Mouse (Mus musculus) heart, embryonic 12.5 days (tissue): Measurements from ENCODE around the gene Parp9. TPM values are rescaled to one million over a fixed set of nuclear protein-coding genes. Genes with fewer than 3 reads are reported as not detected.
A peak's percentile ranks its signal among the peaks of the same experiment; 100 is the strongest.
"Not testable (repeated sequence)": the region's sequence is repeated elsewhere in the genome, so short reads cannot be mapped to it uniquely, and the experiment has no call there.

Experiments
- ATAC-seq: fragments of 200-750 bp; cut with Nextera tagmentation; 2 replicates; pipeline ENCODE4 v1.8.0; 2017; ENCODE audit warnings: moderate TSS enrichment, moderate library complexity; ENCODE audit not compliant: insufficient number of reproducible peaks, low FRiP score
- H3K27ac ChIP-seq: fragments of 300-500 bp; sonication (generic); 2 replicates; pipeline ENCODE4 v1.5.1; 2016; ENCODE audit warnings: mild to moderate bottlenecking, moderate library complexity; ENCODE audit not compliant: poor library complexity, severe bottlenecking
- H3K27me3 ChIP-seq: fragments of 300-500 bp; sonication (generic); replicated peaks from 2 replicates; pipeline ENCODE4 v1.6.1; 2016; ENCODE audit warnings: mild to moderate bottlenecking, moderate library complexity
- H3K36me3 ChIP-seq: fragments of 300-500 bp; sonication (generic); 2 replicates; pipeline ENCODE4 v1.6.1; 2016; ENCODE audit warnings: mild to moderate bottlenecking, moderate library complexity
- H3K4me1 ChIP-seq: fragments of 300-500 bp; sonication (generic); replicated peaks from 2 replicates; pipeline ENCODE4 v1.6.1; 2016; ENCODE audit warnings: mild to moderate bottlenecking
- H3K4me2 ChIP-seq: fragments of 300-500 bp; sonication (generic); 2 replicates; pipeline ENCODE4 v1.6.1; 2016; ENCODE audit warnings: mild to moderate bottlenecking, moderate library complexity
- H3K4me3 ChIP-seq: fragments of 300-500 bp; sonication (generic); 2 replicates; pipeline ENCODE4 v1.5.1; 2016; ENCODE audit warnings: mild to moderate bottlenecking
- H3K9ac ChIP-seq: fragments of 300-500 bp; sonication (generic); 2 replicates; pipeline ENCODE4 v1.6.1; 2016; ENCODE audit warnings: mild to moderate bottlenecking, moderate library complexity
- H3K9me3 ChIP-seq: fragments of 300-500 bp; sonication (generic); replicated peaks from 2 replicates; pipeline ENCODE4 v1.6.1; 2016; ENCODE audit warnings: mild to moderate bottlenecking, moderate library complexity
- WGBS: fragments of 180-500 bp; shearing (Covaris S2); methylation state at CpG from one replicate; pipeline ENCODE4 v1.1.7; 2016; 5-methylcytosine and 5-hydroxymethylcytosine counted together
- polyA plus RNA-seq: library from polyadenylated mRNA; unstranded; fragments of >200 nt; fragmentation: Nextera tagmentation; extraction: Ambion mirVana; gene quantifications from 2 replicates; pipeline ENCODE4 v1.2.1, GENCODE M21; 2016

Parp9 gene
- polyA plus RNA-seq, 1 experiment from 2014 or later: 6.5 TPM

DNA sequence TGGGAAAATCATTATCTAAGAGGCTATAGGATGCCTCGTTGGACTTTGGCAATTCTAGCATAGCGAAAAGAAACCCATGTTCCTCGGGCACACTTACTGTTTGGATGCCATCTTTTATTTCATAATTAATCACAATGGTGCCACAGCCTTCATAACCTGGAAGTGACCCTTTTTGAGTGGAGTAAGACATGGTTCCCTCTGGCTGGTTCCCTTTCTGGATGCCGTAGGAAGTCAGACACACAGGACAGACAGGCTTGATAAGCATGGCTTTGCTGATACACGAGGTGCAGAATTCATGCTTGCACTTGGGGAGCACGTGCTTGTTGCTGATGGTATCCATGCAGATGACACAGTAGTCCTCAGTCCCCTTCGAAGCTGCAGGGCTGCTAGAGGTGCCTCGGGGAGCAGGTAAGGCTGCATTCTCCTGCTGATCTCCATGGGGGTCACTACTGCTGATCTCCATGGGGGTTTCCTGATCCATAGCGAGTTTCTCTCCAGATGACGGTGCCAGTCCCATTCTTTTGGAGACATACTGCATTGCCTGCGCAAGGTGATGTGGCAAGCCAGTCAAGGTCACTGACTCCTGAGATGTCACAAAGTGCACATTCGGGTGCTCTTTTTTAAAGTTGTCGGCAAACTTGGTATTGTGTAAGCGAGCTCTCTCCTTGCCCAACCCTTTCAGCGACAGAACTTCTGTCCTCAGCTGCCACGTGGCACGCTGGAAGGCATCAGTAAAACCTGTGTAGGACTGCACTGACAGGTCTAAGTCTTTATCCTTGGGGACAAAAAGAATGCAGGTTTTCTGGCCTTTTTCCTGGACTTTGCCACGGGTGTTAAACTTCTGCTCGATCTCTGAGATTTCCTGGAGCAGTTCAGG, 5.9 kb upstream of the Parp9 start:
- no peak for ATAC-seq
- no peak overlapping the region for H3K27ac ChIP-seq
- 76% methylated on average over 19 of the region's 19 CpGs for WGBS
- no peak overlapping the region for H3K4me2 ChIP-seq
- 0 out of 2 replicates have a peak, but pooled peaks cover 4% of the 10 kb centered on the region for H3K27me3 ChIP-seq
- no peak overlapping the region for H3K4me3 ChIP-seq
- H3K9ac ChIP-seq: no peak overlapping the region
- H3K9me3 ChIP-seq: no peaks in the 10 kb centered on the region
- H3K4me1 ChIP-seq: no peaks in the 10 kb centered on the region
- H3K36me3 ChIP-seq: peaks cover 5% of the 10 kb centered on the region

DNA sequence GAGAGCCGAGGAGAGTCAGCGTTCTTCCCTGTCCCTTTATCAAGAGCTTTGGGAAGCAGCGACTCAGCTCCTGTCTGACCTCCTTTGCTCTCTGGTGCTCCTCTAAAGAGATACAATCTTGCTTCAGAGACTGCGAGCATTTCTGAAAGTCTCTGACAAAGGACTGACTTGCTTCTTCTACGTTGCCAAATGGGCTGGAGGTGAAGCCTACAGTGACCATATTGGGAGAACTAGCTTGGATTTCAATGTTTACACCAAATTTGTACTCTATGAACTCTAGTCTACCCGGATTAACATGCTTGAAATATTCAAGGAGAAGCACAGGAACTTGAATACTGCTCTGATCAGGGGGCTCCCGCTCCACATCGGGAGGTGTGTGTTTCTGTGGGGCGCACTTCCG, 5.1 kb upstream of the Parp9 start:
- ATAC-seq: no peak
- H3K36me3 ChIP-seq: peaks cover 5% of the 10 kb centered on the region

DNA sequence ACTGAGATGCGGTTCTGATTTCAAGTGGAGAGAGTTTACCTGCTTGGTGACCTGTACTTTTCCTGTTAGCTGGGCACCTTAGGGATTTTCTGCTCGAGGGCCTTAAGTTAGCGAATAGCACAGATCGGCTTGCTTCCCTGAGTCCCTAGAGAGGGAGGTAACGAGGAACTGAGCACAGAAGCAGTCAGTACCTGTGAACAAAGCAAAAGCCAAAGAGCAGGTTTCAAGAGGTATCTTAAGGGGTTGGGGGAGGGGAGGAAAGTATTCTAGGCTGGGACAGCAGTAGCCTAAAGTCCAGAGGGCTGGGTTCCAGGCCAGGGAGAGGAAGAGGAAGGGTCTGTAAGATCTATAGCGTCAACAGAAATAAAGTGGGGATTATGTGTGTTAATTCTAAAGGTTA, 991 bp downstream of the Parp9 start:
- WGBS: 7% methylated on average over 6 of the region's 6 CpGs
- H3K27ac ChIP-seq: peak overlapping the region; percentile 15; the same call in 1 of the 2 replicates
- 0 out of 2 replicates have a peak, but pooled peaks have one; percentile 46 for ATAC-seq

More for the DNA sequence above, 5.1 kb upstream of the Parp9 start:
- H3K27ac ChIP-seq: no peak overlapping the region
- no peak overlapping the region for H3K4me2 ChIP-seq
- no peaks in the 10 kb centered on the region for H3K4me1 ChIP-seq
- H3K27me3 ChIP-seq: 0 out of 2 replicates have a peak, but pooled peaks cover 4% of the 10 kb centered on the region
- no peaks in the 10 kb centered on the region for H3K9me3 ChIP-seq
- no peak overlapping the region for H3K9ac ChIP-seq
- H3K4me3 ChIP-seq: no peak overlapping the region
- WGBS: 63% methylated on average over 10 of the region's 10 CpGs

DNA sequence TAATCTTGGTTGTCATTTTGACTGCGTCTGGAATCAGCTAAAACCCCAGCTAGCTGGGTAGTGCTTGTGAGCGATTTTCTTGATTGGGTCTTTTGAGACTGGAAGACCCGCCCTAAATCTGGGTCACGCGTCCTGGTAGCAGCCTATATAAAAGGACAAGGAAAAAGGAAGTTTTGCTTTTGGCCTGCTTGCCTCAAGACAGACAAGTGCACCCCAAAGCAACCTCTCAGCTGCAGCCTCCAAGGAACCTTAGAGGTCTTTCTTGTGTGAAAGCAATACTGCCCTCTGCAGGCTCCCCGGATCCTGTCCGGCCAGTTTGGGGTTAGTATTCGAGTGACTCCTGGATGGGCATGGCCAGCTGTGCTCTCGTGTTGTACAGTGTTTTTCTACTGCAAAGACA, 1.4 kb downstream of the Parp9 start:
- Histone ChIP-seq H3K9me3 (no peaks in the 10 kb centered on the region), H3K27me3 (no peaks in the 10 kb centered on the region), H3K27ac (no peak overlapping the region), H3K9ac (peak overlapping the region; percentile 87), H3K4me3 (peak overlapping the region; percentile 79), H3K4me2 (peak overlapping the region; percentile 95), H3K36me3 (peaks cover 18% of the 10 kb centered on the region), H3K4me1 (no peaks in the 10 kb centered on the region)
- 12% methylated on average over 9 of the region's 9 CpGs for WGBS
- peak; percentile 70; the same call in 1 of the 2 replicates for ATAC-seq

More for the DNA sequence above, 991 bp downstream of the Parp9 start:
- peak overlapping the region; percentile 87 for H3K9ac ChIP-seq
- H3K4me2 ChIP-seq: peak overlapping the region; percentile 95
- peaks cover 18% of the 10 kb centered on the region for H3K36me3 ChIP-seq
- H3K4me3 ChIP-seq: peak overlapping the region; percentile 79
- H3K4me1 ChIP-seq: no peaks in the 10 kb centered on the region
- no peaks in the 10 kb centered on the region for H3K9me3 ChIP-seq
- no peaks in the 10 kb centered on the region for H3K27me3 ChIP-seq

DNA sequence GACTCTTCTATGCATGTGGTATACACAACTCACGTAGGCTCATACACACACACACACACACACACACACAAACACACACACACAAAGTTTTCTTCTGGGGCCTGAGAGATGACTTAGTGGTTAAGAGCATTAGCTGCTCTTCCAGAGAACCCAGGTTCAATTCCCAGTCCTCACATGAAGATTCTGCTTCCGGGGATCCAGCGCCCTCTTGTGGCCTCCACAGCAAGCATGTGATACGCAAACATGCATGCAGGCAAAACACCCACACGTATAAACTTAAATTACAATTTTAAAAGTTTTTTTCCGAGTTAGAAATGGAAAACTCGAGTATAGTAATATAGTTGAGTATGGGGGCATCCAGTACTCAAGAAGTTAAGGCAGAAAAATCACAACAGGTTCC, 3.1 kb downstream of the Parp9 start:
- peaks cover 18% of the 10 kb centered on the region for H3K36me3 ChIP-seq
- no peaks in the 10 kb centered on the region for H3K27me3 ChIP-seq
- H3K9me3 ChIP-seq: no peaks in the 10 kb centered on the region
- no peak overlapping the region for H3K27ac ChIP-seq
- no peaks in the 10 kb centered on the region for H3K4me1 ChIP-seq
- no peak for ATAC-seq
- H3K9ac ChIP-seq: no peak overlapping the region
- WGBS: 75% methylated on average over 7 of the region's 7 CpGs
- H3K4me2 ChIP-seq: no peak overlapping the region
- no peak overlapping the region for H3K4me3 ChIP-seq

DNA sequence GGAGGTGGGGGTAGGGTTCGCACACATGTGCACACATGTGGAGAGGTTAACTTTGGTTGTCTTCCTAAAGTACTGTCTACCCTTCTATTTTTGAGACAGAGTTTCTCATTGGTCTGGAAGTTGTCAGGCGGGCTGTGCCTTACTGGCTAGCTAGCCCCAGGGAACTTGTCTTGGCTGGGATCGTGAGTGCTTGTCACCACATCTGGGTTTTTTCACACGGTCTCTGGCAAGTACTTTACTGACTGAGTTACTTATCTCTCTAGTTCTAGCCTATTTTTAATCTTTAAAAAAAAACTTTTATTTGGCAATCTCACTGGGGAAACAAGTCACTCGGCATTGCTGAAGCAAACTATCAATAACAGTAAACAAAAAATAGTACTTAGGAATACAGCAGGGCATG, 11.0 kb downstream of the Parp9 start:
- Histone ChIP-seq H3K9ac (no peak overlapping the region), H3K27me3 (no peaks in the 10 kb centered on the region), H3K9me3 (no peaks in the 10 kb centered on the region), H3K4me1 (peaks cover 9% of the 10 kb centered on the region), H3K4me3 (no peak overlapping the region), H3K27ac (peak overlapping the region; percentile 72), H3K36me3 (peaks cover 21% of the 10 kb centered on the region; the same call in 1 of the 2 replicates), H3K4me2 (no peak overlapping the region)
- 0 out of 2 replicates have a peak, but pooled peaks have one; percentile 11 for ATAC-seq
- 35% methylated on average over 5 of the region's 5 CpGs for WGBS

DNA sequence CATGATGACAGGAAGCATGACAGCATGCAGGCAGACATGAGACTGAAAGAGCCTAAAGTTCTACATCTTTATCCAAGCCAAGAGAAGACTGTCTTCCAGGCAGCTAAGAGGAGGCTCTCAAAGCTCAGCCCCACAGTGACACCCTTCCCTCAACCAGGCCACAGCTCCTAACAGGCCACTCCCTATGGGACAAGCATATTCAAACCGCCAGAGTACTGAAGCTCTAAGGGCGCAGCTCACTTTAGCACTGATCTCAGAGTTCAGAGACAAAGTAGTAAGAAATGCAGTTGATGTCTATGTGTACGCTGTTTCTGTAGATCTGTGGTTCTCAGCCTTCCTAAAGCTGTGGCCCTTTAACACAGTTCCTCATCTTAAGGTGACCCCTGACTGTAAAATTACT, 12.9 kb downstream of the Parp9 start:
- Histone ChIP-seq H3K27me3 (no peaks in the 10 kb centered on the region), H3K4me3 (no peak overlapping the region), H3K4me2 (no peak overlapping the region), H3K4me1 (peaks cover 9% of the 10 kb centered on the region), H3K9ac (no peak overlapping the region), H3K36me3 (peaks cover 28% of the 10 kb centered on the region; the same call in 1 of the 2 replicates), H3K27ac (no peak overlapping the region), H3K9me3 (no peaks in the 10 kb centered on the region)
- 79% methylated on average over 3 of the region's 3 CpGs for WGBS
- ATAC-seq: no peak

DNA sequence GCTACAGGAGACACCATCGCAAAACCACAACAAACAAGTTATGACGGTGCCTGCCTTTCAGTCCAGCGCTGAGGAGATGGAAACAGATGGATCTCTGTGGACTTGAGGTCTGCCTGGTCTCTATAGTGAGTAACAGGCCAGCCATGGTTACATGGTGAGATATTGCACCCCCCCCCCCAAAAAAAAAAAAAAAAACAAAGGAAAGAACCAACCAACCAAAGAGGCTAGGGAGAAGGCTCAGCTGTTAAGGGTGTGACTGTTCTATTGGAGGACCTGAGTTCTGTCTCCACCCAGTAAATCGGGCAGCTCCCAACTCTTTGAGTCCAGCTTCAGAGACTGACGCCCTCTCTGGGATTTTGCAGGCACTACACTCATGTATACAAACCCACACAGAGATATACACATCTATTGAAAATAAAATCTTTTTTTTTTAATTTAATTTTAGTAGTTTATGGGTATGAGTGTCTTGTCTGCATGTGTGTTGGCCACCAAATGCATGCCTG, 14.4 kb downstream of the Parp9 start:
- H3K4me1 ChIP-seq: peaks cover 9% of the 10 kb centered on the region
- no peak overlapping the region for H3K4me2 ChIP-seq
- no peaks in the 10 kb centered on the region for H3K9me3 ChIP-seq
- ATAC-seq: no peak
- no peak overlapping the region for H3K27ac ChIP-seq
- WGBS: 84% methylated on average over 5 of the region's 5 CpGs
- H3K36me3 ChIP-seq: peaks cover 30% of the 10 kb centered on the region; the same call in 1 of the 2 replicates
- H3K27me3 ChIP-seq: no peaks in the 10 kb centered on the region
- H3K4me3 ChIP-seq: no peak overlapping the region
- no peak overlapping the region for H3K9ac ChIP-seq

DNA sequence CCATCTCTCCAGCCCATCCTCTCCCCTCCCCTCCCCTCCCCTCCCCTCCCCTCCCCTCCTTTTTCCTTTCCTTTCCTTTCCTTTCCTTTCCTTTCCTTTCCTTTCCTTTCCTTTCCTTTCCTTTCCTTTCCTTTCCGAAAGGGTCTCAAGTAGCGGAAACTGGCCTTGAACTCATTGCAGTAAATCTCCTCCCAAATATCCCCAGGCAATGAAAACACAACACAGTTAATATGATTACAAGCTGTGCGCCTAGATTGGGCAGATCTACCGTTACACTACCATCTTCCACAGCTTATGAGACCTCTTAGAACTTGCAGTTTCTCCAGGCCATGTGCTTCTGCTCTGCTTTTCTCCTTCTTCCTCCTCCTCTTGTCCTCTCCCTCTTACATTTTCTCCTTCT, 27.7 kb downstream of the Parp9 start:
- not testable (repeated sequence) for H3K27ac ChIP-seq, H3K9ac ChIP-seq, ATAC-seq, H3K27me3 ChIP-seq, H3K36me3 ChIP-seq, H3K9me3 ChIP-seq, H3K4me1 ChIP-seq, H3K4me2 ChIP-seq, H3K4me3 ChIP-seq
- 78% methylated on average over 4 of the region's 4 CpGs for whole genome bisulfite sequencing

DNA sequence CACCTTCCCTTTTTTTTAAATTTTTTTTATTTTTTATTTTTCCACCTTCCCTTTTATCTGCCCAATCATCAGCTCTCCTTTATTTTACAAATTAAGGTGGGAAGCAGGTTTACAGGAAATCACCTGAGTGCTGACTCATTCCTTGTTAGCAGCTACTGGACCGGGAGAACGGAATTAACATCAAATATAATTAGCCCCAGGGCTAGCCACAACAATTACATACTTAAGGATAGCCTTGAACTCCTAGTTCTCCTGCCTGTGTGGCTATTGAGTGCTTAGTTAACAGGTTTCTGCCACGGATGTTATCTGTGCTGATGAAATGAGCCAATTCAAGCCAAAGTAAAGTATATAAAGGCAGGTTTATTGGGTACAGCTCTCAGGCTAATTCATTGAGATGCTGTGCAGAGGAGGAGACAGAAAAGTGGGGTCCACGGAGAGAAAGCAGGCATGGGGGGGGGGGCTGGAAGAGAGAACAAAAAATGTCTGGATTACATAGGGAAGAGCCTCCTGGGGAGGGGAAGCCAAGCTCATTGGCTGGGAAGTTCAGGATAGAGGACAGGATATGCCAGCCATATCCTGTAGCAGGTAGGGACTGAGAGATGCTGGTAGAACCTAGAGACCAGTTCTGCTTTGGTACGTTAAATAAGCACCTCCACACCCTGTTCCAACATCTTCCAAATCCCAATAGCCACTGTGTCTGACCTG, 28.3 kb downstream of the Parp9 start:
- peaks cover 2% of the 10 kb centered on the region; the same call in 1 of the 2 replicates for H3K36me3 ChIP-seq
- no peak overlapping the region for H3K27ac ChIP-seq
- no peak overlapping the region for H3K4me2 ChIP-seq
- no peaks in the 10 kb centered on the region for H3K9me3 ChIP-seq
- no peaks in the 10 kb centered on the region for H3K4me1 ChIP-seq
- no peaks in the 10 kb centered on the region for H3K27me3 ChIP-seq
- no peak overlapping the region for H3K4me3 ChIP-seq
- H3K9ac ChIP-seq: no peak overlapping the region
- no peak for ATAC-seq
- 50% methylated on average over 5 of the region's 5 CpGs for WGBS

DNA sequence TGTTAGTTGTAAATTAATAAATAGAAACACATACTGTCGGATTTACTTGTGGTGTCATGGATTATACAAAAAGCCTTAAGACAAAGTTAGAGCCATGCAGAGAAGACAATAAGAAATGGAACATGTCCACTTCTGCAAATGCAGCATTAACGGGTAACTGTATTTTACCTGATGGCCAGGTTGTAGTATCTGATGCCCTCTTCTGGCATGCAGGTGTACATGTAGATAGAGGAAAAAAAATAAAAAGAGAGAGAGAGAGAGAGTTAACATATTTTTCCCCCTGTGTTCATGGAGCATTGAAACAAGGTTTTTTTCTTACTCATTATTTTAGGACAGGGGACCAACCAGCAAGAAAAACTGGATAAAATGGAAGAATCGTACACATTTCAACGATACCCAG, 29.0 kb downstream of the Parp9 start:
- H3K36me3 ChIP-seq: peaks cover 2% of the 10 kb centered on the region; the same call in 1 of the 2 replicates
- 89% methylated on average over 4 of the region's 4 CpGs for WGBS
- no peak for ATAC-seq
- H3K4me3 ChIP-seq: no peak overlapping the region
- no peaks in the 10 kb centered on the region for H3K9me3 ChIP-seq
- no peak overlapping the region for H3K9ac ChIP-seq
- H3K4me2 ChIP-seq: no peak overlapping the region
- H3K4me1 ChIP-seq: no peaks in the 10 kb centered on the region
- no peaks in the 10 kb centered on the region for H3K27me3 ChIP-seq
- H3K27ac ChIP-seq: no peak overlapping the region
